Mouse (Mus musculus) MEL (cell line): ENCODE measurements around the gene Vps53. TPM values are rescaled to one million over a fixed set of nuclear protein-coding genes. Genes with fewer than 3 reads are reported as not detected.

Experiments used
- DNase-seq: peaks from one replicate; pipeline ENCODE4 v3.0.0; 2011; ENCODE audit warnings: low read depth, low spot score
- H3K27ac ChIP-seq: 2 replicates; pipeline ENCODE4 v1.5.1; 2012; ENCODE audit warnings: low read depth, mild to moderate bottlenecking, control low read depth, low read length, moderate library complexity; ENCODE audit not compliant: control insufficient read depth
- H3K27me3 ChIP-seq, 2 experiments: fragments of 150-350 bp in 1 of 2; sonication (generic) in 1 of 2; 2 replicates each; pipeline ENCODE4 v1.6.1; 2012; ENCODE audit warnings: low read length in 2 of 2, mild to moderate bottlenecking in 2 of 2, improper control_type of control experiment in 1 of 2, moderate library complexity in 1 of 2; ENCODE audit not compliant: insufficient read depth in 2 of 2, control insufficient read depth in 1 of 2
- H3K36me3 ChIP-seq, 2 experiments: 2 replicates each; pipeline ENCODE4 v1.6.1; 2012 to 2014; ENCODE audit warnings: low read length in 2 of 2, improper control_type of control experiment in 1 of 2, inconsistent platforms in 1 of 2, mild to moderate bottlenecking in 1 of 2; ENCODE audit not compliant: insufficient read depth in 2 of 2, control insufficient read depth in 1 of 2
- H3K4me1 ChIP-seq, 2 experiments: fragments of 150-350 bp in 1 of 2; sonication (generic) in 1 of 2; 2 replicates each; pipeline ENCODE4 v1.6.1; 2012; ENCODE audit warnings: low read length in 2 of 2, improper control_type of control experiment in 1 of 2, mild to moderate bottlenecking in 1 of 2; ENCODE audit not compliant: insufficient read depth in 2 of 2, control insufficient read depth in 1 of 2
- H3K4me3 ChIP-seq, 2 experiments: fragments of 150-350 bp in 1 of 2; sonication (generic) in 1 of 2; 2 replicates each; pipeline ENCODE4 v1.5.1; 2012; ENCODE audit warnings: low read depth in 2 of 2, low read length in 2 of 2, mild to moderate bottlenecking in 2 of 2, moderate library complexity in 2 of 2, control low read depth in 1 of 2, improper control_type of control experiment in 1 of 2; ENCODE audit not compliant: control insufficient read depth in 1 of 2, insufficient read depth in 1 of 2
- H3K79me2 ChIP-seq: 2 replicates; pipeline ENCODE4 v1.6.1; 2012; ENCODE audit warnings: mild to moderate bottlenecking, low read length, moderate library complexity; ENCODE audit not compliant: control insufficient read depth, poor library complexity, insufficient read depth
- H3K9ac ChIP-seq: 2 replicates; pipeline ENCODE4 v1.6.1; 2012; ENCODE audit warnings: low read depth, mild to moderate bottlenecking, control low read depth, low read length, moderate library complexity; ENCODE audit not compliant: control insufficient read depth, poor library complexity, severe bottlenecking
- H3K9me3 ChIP-seq: fragments of 150-350 bp; sonication (generic); replicated peaks from 2 replicates; pipeline ENCODE4 v1.6.1; 2012; ENCODE audit warnings: mild to moderate bottlenecking, low read length, improper control_type of control experiment, moderate library complexity; ENCODE audit not compliant: insufficient read depth
- BHLHE40 ChIP-seq: IDR thresholded peaks from 2 replicates; pipeline ENCODE4 v1.6.1; 2012; ENCODE audit warnings: low read depth, mild to moderate bottlenecking, inconsistent platforms, low read length, improper control_type of control experiment, borderline replicate concordance
- CHD1 ChIP-seq: IDR thresholded peaks from 2 replicates; pipeline ENCODE4 v1.6.1; 2012; ENCODE audit warnings: low read depth, mild to moderate bottlenecking, inconsistent platforms, low read length, improper control_type of control experiment
- CHD2 ChIP-seq: IDR thresholded peaks from 2 replicates; pipeline ENCODE4 v1.6.1; 2011; ENCODE audit warnings: low read length, improper control_type of control experiment
- CTCF ChIP-seq, 3 experiments: IDR thresholded peaks in 2 of 3; conservative IDR thresholded peaks in 1 of 3; 2 replicates each; pipeline ENCODE4 v1.5.1; 2011 to 2012; ENCODE audit warnings: low read length in 3 of 3, low read depth in 2 of 3, mild to moderate bottlenecking in 2 of 3, improper control_type of control experiment in 1 of 3, inconsistent platforms in 1 of 3, mixed read lengths in 1 of 3, moderate library complexity in 1 of 3; ENCODE audit not compliant: control insufficient read depth in 1 of 3, insufficient read depth in 1 of 3, poor library complexity in 1 of 3, severe bottlenecking in 1 of 3
- E2F4 ChIP-seq: IDR thresholded peaks from 2 replicates; pipeline ENCODE4 v1.6.1; 2011; ENCODE audit warnings: low read depth, low read length, improper control_type of control experiment, borderline replicate concordance
- EP300 ChIP-seq, 2 experiments: IDR thresholded peaks; 2 replicates each; pipeline ENCODE4 v1.6.1; 2011; ENCODE audit warnings: improper control_type of control experiment in 2 of 2, low read length in 2 of 2, low read depth in 1 of 2, mild to moderate bottlenecking in 1 of 2
- GATA1 ChIP-seq: IDR thresholded peaks from 2 replicates; pipeline ENCODE4 v1.6.1; 2011; ENCODE audit warnings: low read depth, low read length, improper control_type of control experiment
- HCFC1 ChIP-seq: IDR thresholded peaks from 2 replicates; pipeline ENCODE4 v1.6.1; 2012; ENCODE audit warnings: low read depth, mild to moderate bottlenecking, inconsistent platforms, low read length, improper control_type of control experiment, moderate library complexity
- JUND ChIP-seq: IDR thresholded peaks from 2 replicates; pipeline ENCODE4 v1.6.1; 2011; ENCODE audit warnings: low read depth, mild to moderate bottlenecking, improper control_type of control experiment, low read length
- MAFK ChIP-seq: IDR thresholded peaks from 2 replicates; pipeline ENCODE4 v1.6.1; 2011; ENCODE audit warnings: low read depth, mild to moderate bottlenecking, low read length, improper control_type of control experiment, borderline replicate concordance
- MAZ ChIP-seq: IDR thresholded peaks from 2 replicates; pipeline ENCODE4 v1.6.1; 2012; ENCODE audit warnings: low read depth, mild to moderate bottlenecking, inconsistent platforms, low read length, improper control_type of control experiment
- MEF2A ChIP-seq: IDR thresholded peaks from 2 replicates; pipeline ENCODE4 v1.6.1; 2014; ENCODE audit warnings: low read depth, mild to moderate bottlenecking, inconsistent platforms, low read length, improper control_type of control experiment; ENCODE audit not compliant: poor library complexity, insufficient replicate concordance, severe bottlenecking; ENCODE audit errors: extremely low read depth
- MXI1 ChIP-seq: IDR thresholded peaks from 2 replicates; pipeline ENCODE4 v1.6.1; 2011; ENCODE audit warnings: mild to moderate bottlenecking, low read depth, low read length, improper control_type of control experiment
- MYB ChIP-seq: IDR thresholded peaks from 2 replicates; pipeline ENCODE4 v1.6.1; 2011; ENCODE audit warnings: mild to moderate bottlenecking, low read depth, low read length, improper control_type of control experiment
- MYC ChIP-seq: IDR thresholded peaks from 2 replicates; pipeline ENCODE4 v1.6.1; 2011; ENCODE audit warnings: low read depth, mild to moderate bottlenecking, low read length, improper control_type of control experiment, moderate library complexity
- NELFE ChIP-seq: IDR thresholded peaks from 2 replicates; pipeline ENCODE4 v1.6.1; 2011; ENCODE audit warnings: low read depth, low read length, improper control_type of control experiment
- NRF1 ChIP-seq: IDR thresholded peaks from 2 replicates; pipeline ENCODE4 v1.6.1; 2014; ENCODE audit warnings: low read depth, mild to moderate bottlenecking, inconsistent platforms, low read length, improper control_type of control experiment, moderate library complexity; ENCODE audit not compliant: poor library complexity, insufficient read depth, severe bottlenecking
- POLR2A ChIP-seq, 2 experiments: IDR thresholded peaks; 2 replicates each; pipeline ENCODE4 v1.6.1; 2011 to 2012; ENCODE audit warnings: low read length in 2 of 2, mild to moderate bottlenecking in 2 of 2, control low read depth in 1 of 2, improper control_type of control experiment in 1 of 2, low read depth in 1 of 2, moderate library complexity in 1 of 2; ENCODE audit not compliant: control insufficient read depth in 1 of 2, insufficient read depth in 1 of 2, poor library complexity in 1 of 2
- POLR2AphosphoS2 ChIP-seq: IDR thresholded peaks from 2 replicates; pipeline ENCODE4 v1.6.1; 2011; ENCODE audit warnings: low read length, improper control_type of control experiment
- POLR2AphosphoS5 ChIP-seq: IDR thresholded peaks from 2 replicates; pipeline ENCODE4 v1.6.1; 2012; ENCODE audit warnings: low read depth, borderline replicate concordance, mild to moderate bottlenecking, inconsistent platforms, low read length, moderate library complexity, mixed read lengths
- RAD21 ChIP-seq: IDR thresholded peaks from 2 replicates; pipeline ENCODE4 v1.6.1; 2011; ENCODE audit warnings: mild to moderate bottlenecking, low read depth, low read length, improper control_type of control experiment
- RCOR1 ChIP-seq: IDR thresholded peaks from 2 replicates; pipeline ENCODE4 v1.6.1; 2012; ENCODE audit warnings: low read depth, mild to moderate bottlenecking, inconsistent platforms, low read length, improper control_type of control experiment
- SIN3A ChIP-seq: IDR thresholded peaks from 2 replicates; pipeline ENCODE4 v1.6.1; 2012; ENCODE audit warnings: low read length, improper control_type of control experiment, inconsistent platforms
- SMC3 ChIP-seq: IDR thresholded peaks from 2 replicates; pipeline ENCODE4 v1.6.1; 2011; ENCODE audit warnings: low read depth, low read length, improper control_type of control experiment
- TAL1 ChIP-seq: IDR thresholded peaks from 2 replicates; pipeline ENCODE4 v1.6.1; 2012; ENCODE audit warnings: mild to moderate bottlenecking, inconsistent platforms, low read length, moderate library complexity, mixed read lengths
- TBP ChIP-seq: IDR thresholded peaks from 2 replicates; pipeline ENCODE4 v1.8.0; 2011; ENCODE audit warnings: low read depth, low read length, improper control_type of control experiment
- TCF12 ChIP-seq: IDR thresholded peaks from 2 replicates; pipeline ENCODE4 v1.6.1; 2014; ENCODE audit warnings: low read depth, mild to moderate bottlenecking, inconsistent platforms, low read length, improper control_type of control experiment, moderate library complexity
- UBTF ChIP-seq: IDR thresholded peaks from 2 replicates; pipeline ENCODE4 v1.6.1; 2012; ENCODE audit warnings: low read depth, mild to moderate bottlenecking, inconsistent platforms, low read length, improper control_type of control experiment, moderate library complexity, borderline replicate concordance; ENCODE audit not compliant: insufficient read depth
- ZC3H11A ChIP-seq: IDR thresholded peaks from 2 replicates; pipeline ENCODE4 v1.6.1; 2012; ENCODE audit warnings: low read depth, mild to moderate bottlenecking, inconsistent platforms, low read length, improper control_type of control experiment
- ZKSCAN1 ChIP-seq: IDR thresholded peaks from 2 replicates; pipeline ENCODE4 v1.6.1; 2012; ENCODE audit warnings: low read depth, mild to moderate bottlenecking, inconsistent platforms, low read length, improper control_type of control experiment, moderate library complexity
- ZNF384 ChIP-seq: IDR thresholded peaks from 2 replicates; pipeline ENCODE4 v1.6.1; 2012; ENCODE audit warnings: low read depth, mild to moderate bottlenecking, inconsistent platforms, low read length, improper control_type of control experiment
- polyA plus RNA-seq, 2 experiments: library from polyadenylated mRNA; stranded (reverse) in 1 of 2; unstranded in 1 of 2; fragments of >175 nt in 1 of 2; fragments of >200 nt in 1 of 2; gene quantifications; 2 replicates each; pipeline versions ENCODE4 v1.2.1 to v1.2.4; 2012; ENCODE audit warnings: low replicate concordance in 2 of 2, low read depth in 1 of 2; ENCODE audit not compliant: insufficient read length in 2 of 2, insufficient read depth in 1 of 2, missing spikeins in 1 of 2
- total RNA-seq: library from RNA; depleted of rRNA; stranded (reverse); fragments of 300-350 nt; gene quantifications from 2 replicates; pipeline ENCODE4 v1.2.3, GENCODE M21; 2012

Vps53 gene
- total and polyA plus RNA-seq, 3 experiments, result 38.4 to 50.4 TPM; not detected in 1

GRCm38 (mm10) chr11:76000701-76001100 lies 178.7 kb downstream of the Vps53 start:
- H3K9ac ChIP-seq, result no peak overlapping the region
- peaks cover 0 to 7% of the 10 kb centered on the region in 2 experiments; a peak in 1 of 4 replicates for H3K4me1 ChIP-seq
- H3K27ac ChIP-seq, result no peak overlapping the region
- no peak for TF ChIP-seq JUND
- TF ChIP-seq NRF1, result no peak
- no peak for TF ChIP-seq SIN3A
- no peak for TF ChIP-seq CHD1
- TF ChIP-seq TBP, result no peak
- TF ChIP-seq RAD21, result no peak
- H3K79me2 ChIP-seq, result no peaks in the 10 kb centered on the region
- H3K36me3 ChIP-seq, result no peaks in the 10 kb centered on the region; a peak in 1 of 4 replicates
- no peak overlapping the region for H3K4me3 ChIP-seq
- H3K9me3 ChIP-seq, result no peaks in the 10 kb centered on the region
- peaks cover 5 to 20% of the 10 kb centered on the region in 2 experiments for H3K27me3 ChIP-seq
- DNase-seq, result no peak

GRCm38 (mm10) chr11:75999440-76000155 lies 179.8 kb downstream of the Vps53 start, which contains the start of gene 1700016K19Rik:
Gene 1700016K19Rik, plus strand, starts transcription at chr11:75999912.
- no peaks in the 10 kb centered on the region; a peak in 1 of 4 replicates for H3K36me3 ChIP-seq
- H3K9ac ChIP-seq, result peak within 1 kb of the TSS; percentile 32
- H3K4me3 ChIP-seq, result peak within 1 kb of the TSS; percentile 68 to 74
- H3K9me3 ChIP-seq, result no peaks in the 10 kb centered on the region
- peaks cover 8 to 20% of the 10 kb centered on the region in 2 experiments for H3K27me3 ChIP-seq
- H3K4me1 ChIP-seq, result peaks cover 0 to 7% of the 10 kb centered on the region in 2 experiments; a peak in 1 of 4 replicates
- DNase-seq, result peak; percentile 89
- no peaks in the 10 kb centered on the region for H3K79me2 ChIP-seq
- no peak within 1 kb of the TSS for H3K27ac ChIP-seq
- 0 out of 2 replicates have a peak, but pooled peaks have one; percentile 3 for TF ChIP-seq NELFE
- TF ChIP-seq MXI1, result peak; percentile 95
- TF ChIP-seq E2F4, result no peak
- TF ChIP-seq RCOR1, result no peak
- TF ChIP-seq TCF12, result no peak; the same call in 1 of the 2 replicates
- TF ChIP-seq TAL1, result no peak
- no peak for TF ChIP-seq POLR2AphosphoS5
- TF ChIP-seq GATA1, result no peak
- no peak for TF ChIP-seq POLR2A (IDR thresholded peaks at IDR 0.05; ENCODE audit: control insufficient read depth in 1 of 2, insufficient read depth in 1 of 2, low read depth in 1 of 2, low read length in 2 of 2, poor library complexity in 1 of 2)
- peak; percentile 59; the same call in 1 of the 2 replicates for TF ChIP-seq HCFC1
- TF ChIP-seq UBTF, result no peak
- no peak for TF ChIP-seq SMC3
- no peak for TF ChIP-seq MAZ
- TF ChIP-seq MYB, result no peak
- no peak for TF ChIP-seq ZNF384
- 0 out of 2 replicates have a peak, but pooled peaks have one; percentile 61 for TF ChIP-seq MYC
- TF ChIP-seq ZKSCAN1, result no peak
- TF ChIP-seq MAFK, result no peak
- TF ChIP-seq BHLHE40, result no peak
- TF ChIP-seq CTCF (IDR thresholded peaks at IDR 0.05 in 2 of 3, conservative IDR thresholded peaks at IDR 0.05 in 1 of 3; ENCODE audit: control insufficient read depth in 1 of 3, insufficient read depth in 1 of 3, low read depth in 2 of 3, low read length in 3 of 3, poor library complexity in 1 of 3, severe bottlenecking in 1 of 3), result peak; percentile 47 to 67 (median 64); a peak in 5 of 6 replicates
- no peak for TF ChIP-seq POLR2AphosphoS2
- TF ChIP-seq ZC3H11A, result no peak
- no peak for TF ChIP-seq MEF2A
- no peak for TF ChIP-seq TBP
- no peak for TF ChIP-seq EP300 (IDR thresholded peaks at IDR 0.05; ENCODE audit: low read depth in 1 of 2, low read length in 2 of 2)
- TF ChIP-seq CHD2, result no peak
- TF ChIP-seq SIN3A, result peak; percentile 97
- TF ChIP-seq RAD21, result no peak
